Mouse (Mus musculus) testis, postnatal 10 days (tissue): Measurements from ENCODE around the gene Olfr1260.

Experiments used
- DNase-seq: peaks from one replicate; pipeline ENCODE4 v3.0.0; 2021; ENCODE audit warnings: low spot score

Olfr1260 gene

GRCm38 (mm10) chr2:89974184-89974583 is at the start of gene Olfr1260:
Gene Olfr1260, plus strand, starts transcription at chr2:89974340.
- DNase-seq, result no peak

- no peak for DNase-seq
Measured at GRCm38 (mm10) chr2:89927009-89927408, 47.1 kb upstream of the Olfr1260 start, which contains the start of gene Olfr1258. Gene Olfr1258, plus strand, starts transcription at chr2:89927309.

- no peak for DNase-seq
Measured at GRCm38 (mm10) chr2:89948564-89948963, 25.6 kb upstream of the Olfr1260 start, which contains the start of gene Olfr1259. Gene Olfr1259, minus strand, starts transcription at chr2:89948664.

GRCm38 (mm10) chr2:89977709-89978108 is 3.6 kb downstream of the Olfr1260 start:
- no peak for DNase-seq

GRCm38 (mm10) chr2:89990921-89991320 is 16.8 kb downstream of the Olfr1260 start, which contains the start of gene Olfr1261:
Gene Olfr1261, plus strand, starts transcription at chr2:89991221.
- no peak for DNase-seq

GRCm38 (mm10) chr2:89999845-90000244 is 25.7 kb downstream of the Olfr1260 start, which contains the start of gene Olfr1262:
Gene Olfr1262, plus strand, starts transcription at chr2:90000145.
- DNase-seq, result no peak

- no peak for DNase-seq
Measured at GRCm38 (mm10) chr2:90011831-90012230, 37.7 kb downstream of the Olfr1260 start, which contains the start of gene Olfr1263. Gene Olfr1263, plus strand, starts transcription at chr2:90012131.

GRCm38 (mm10) chr2:90025477-90025876 is 51.3 kb downstream of the Olfr1260 start, which contains the start of gene Olfr1264:
Gene Olfr1264, minus strand, starts transcription at chr2:90025577.
- no peak for DNase-seq
